Mouse (Mus musculus): ENCODE data around the gene Sptbn4.

DNA sequence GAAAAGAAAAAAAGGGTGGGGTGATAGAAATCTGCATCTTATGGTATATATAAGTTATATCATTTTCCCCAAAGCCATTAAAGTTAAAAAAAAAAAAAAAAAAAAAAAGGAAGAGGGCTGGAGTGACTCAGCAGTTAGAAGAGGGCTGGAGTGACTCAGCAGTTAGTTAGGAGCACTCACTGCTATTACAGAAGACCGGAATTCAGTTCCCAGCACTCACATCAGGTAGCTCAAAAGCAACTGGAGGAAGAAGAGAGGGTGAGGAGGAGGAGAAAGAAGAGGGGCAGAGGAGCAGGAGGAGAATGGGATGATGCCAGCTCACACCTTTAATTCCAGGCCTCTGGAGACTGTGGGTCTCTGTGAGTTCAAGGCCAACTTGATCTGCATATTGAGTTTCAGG is 64.3 kb downstream of the Sptbn4 start:
- TF ChIP-seq CTCF (IDR thresholded peaks at IDR 0.05; ENCODE audit: low read depth, low read length) (no peak), POLR2A (IDR thresholded peaks at IDR 0.05; ENCODE audit: borderline replicate concordance, low read depth, low read length) (no peak)
